Mouse (Mus musculus): Measurements from ENCODE around the gene Slc35e3.

The Slc35e3 gene

GRCm38 (mm10) chr10:117776281-117777102 lies 30.3 kb upstream of the Slc35e3 start:
- no peak for DNase-seq (ENCODE audit: low read depth, low spot score)

- no peak for DNase-seq (ENCODE audit: low read depth, low spot score)
These were observed 29.4 kb upstream of the Slc35e3 start for GRCm38 (mm10) chr10:117775401-117776144.

GRCm38 (mm10) chr10:117774817-117775120 lies 28.6 kb upstream of the Slc35e3 start:
- no peak for DNase-seq (ENCODE audit: low read depth, low spot score)

- DNase-seq (ENCODE audit: low read depth, low spot score): no peak
These were observed 28.0 kb upstream of the Slc35e3 start for GRCm38 (mm10) chr10:117774011-117774816.

- DNase-seq (ENCODE audit: low read depth, low spot score): no peak
These were observed 27.0 kb upstream of the Slc35e3 start for GRCm38 (mm10) chr10:117773106-117773720.

- DNase-seq (ENCODE audit: low read depth, low spot score): no peak
These were observed 26.4 kb upstream of the Slc35e3 start for GRCm38 (mm10) chr10:117772364-117773105.

GRCm38 (mm10) chr10:117771131-117771510 lies 25.0 kb upstream of the Slc35e3 start:
- DNase-seq (ENCODE audit: low read depth, low spot score): no peak

GRCm38 (mm10) chr10:117770286-117771130 lies 24.3 kb upstream of the Slc35e3 start:
- no peak for DNase-seq (ENCODE audit: low read depth, low spot score)

- DNase-seq (ENCODE audit: low read depth, low spot score): no peak
These were observed 23.5 kb upstream of the Slc35e3 start for GRCm38 (mm10) chr10:117769541-117770285.

- no peak for DNase-seq (ENCODE audit: low read depth, low spot score)
These were observed 21.9 kb upstream of the Slc35e3 start for GRCm38 (mm10) chr10:117768141-117768440.

- DNase-seq (ENCODE audit: low read depth, low spot score): no peak
These were observed 21.3 kb upstream of the Slc35e3 start for GRCm38 (mm10) chr10:117767286-117768140.

- no peak for DNase-seq (ENCODE audit: low read depth, low spot score)
These were observed 20.7 kb upstream of the Slc35e3 start for GRCm38 (mm10) chr10:117766896-117767160.

- no peak for DNase-seq (ENCODE audit: low read depth, low spot score)
These were observed 20.1 kb upstream of the Slc35e3 start for GRCm38 (mm10) chr10:117766111-117766895.

- no peak for DNase-seq (ENCODE audit: low read depth, low spot score)
These were observed 19.1 kb upstream of the Slc35e3 start for GRCm38 (mm10) chr10:117765116-117765894.

GRCm38 (mm10) chr10:117764598-117764997 lies 18.4 kb upstream of the Slc35e3 start:
- no peak for DNase-seq (ENCODE audit: low read depth, low spot score)

GRCm38 (mm10) chr10:117763588-117764190 lies 17.5 kb upstream of the Slc35e3 start:
- DNase-seq (ENCODE audit: low read depth, low spot score): no peak

GRCm38 (mm10) chr10:117762966-117763365 lies 16.8 kb upstream of the Slc35e3 start:
- no peak for DNase-seq (ENCODE audit: low read depth, low spot score)

Measured in WW6 (cell line).